Mouse (Mus musculus) CH12.LX (cell line): ENCODE results near the gene Slc2a3. TPM values are rescaled to one million over a fixed set of nuclear protein-coding genes. Genes with fewer than 3 reads are reported as not detected.

ENCODE experiments used
- DNase-seq: peaks from one replicate; pipeline ENCODE4 v3.0.0-alpha.2; 2013; ENCODE audit errors: extremely low read depth
- H3K27ac ChIP-seq: 2 replicates; pipeline ENCODE4 v1.5.1; 2012; ENCODE audit warnings: low read depth, mild to moderate bottlenecking, control low read depth, moderate library complexity; ENCODE audit not compliant: insufficient read depth
- H3K27me3 ChIP-seq: replicated peaks from 2 replicates; pipeline ENCODE3; 2012; ENCODE audit warnings: inconsistent platforms
- H3K36me3 ChIP-seq, 2 experiments: replicated peaks in 1 of 2; 2 replicates each; pipeline versions ENCODE3 to v1.6.1; 2012; ENCODE audit warnings: inconsistent platforms in 1 of 2, low read length in 1 of 2, mild to moderate bottlenecking in 1 of 2, mixed read lengths in 1 of 2, moderate library complexity in 1 of 2; ENCODE audit not compliant: control insufficient read depth in 1 of 2, insufficient read depth in 1 of 2
- H3K4me1 ChIP-seq, 2 experiments: 2 replicates each; pipeline ENCODE4 v1.6.1; 2012; ENCODE audit warnings: inconsistent platforms in 1 of 2, moderate library complexity in 1 of 2; ENCODE audit not compliant: insufficient read depth in 2 of 2, control insufficient read depth in 1 of 2
- H3K4me2 ChIP-seq: 2 replicates; pipeline ENCODE4 v1.6.1; 2012; ENCODE audit warnings: low read depth, mild to moderate bottlenecking, control low read depth; ENCODE audit not compliant: poor library complexity, insufficient read depth, severe bottlenecking
- H3K4me3 ChIP-seq, 3 experiments: fragments of 150-350 bp in 1 of 3; sonication (generic) in 1 of 3; replicated peaks in 1 of 3; 2 replicates each; pipeline versions ENCODE3 to v1.5.1; 2011 to 2012; ENCODE audit warnings: low read depth in 2 of 3, low read length in 2 of 3, mild to moderate bottlenecking in 2 of 3, moderate library complexity in 2 of 3, control low read depth in 1 of 3, improper control_type of control experiment in 1 of 3, inconsistent platforms in 1 of 3, mixed read lengths in 1 of 3; ENCODE audit not compliant: poor library complexity in 1 of 3
- H3K79me2 ChIP-seq: replicated peaks from 2 replicates; pipeline ENCODE4 v1.6.1; 2012; ENCODE audit warnings: mild to moderate bottlenecking, moderate library complexity; ENCODE audit not compliant: control insufficient read depth, poor library complexity, insufficient read depth, severe bottlenecking; ENCODE audit errors: extremely low read depth
- H3K9ac ChIP-seq: 2 replicates; pipeline ENCODE4 v1.6.1; 2012; ENCODE audit warnings: low read depth, mild to moderate bottlenecking, control low read depth, moderate library complexity; ENCODE audit not compliant: insufficient read depth
- H3K9me3 ChIP-seq: replicated peaks from 2 replicates; pipeline ENCODE3; 2012; ENCODE audit warnings: low read length, inconsistent platforms, mixed read lengths
- BHLHE40 ChIP-seq: IDR thresholded peaks from 2 replicates; pipeline ENCODE4 v1.6.1; 2011; ENCODE audit warnings: mild to moderate bottlenecking, low read depth, low read length, improper control_type of control experiment
- CHD1 ChIP-seq: IDR thresholded peaks from 2 replicates; pipeline ENCODE4 v1.6.1; 2012; ENCODE audit warnings: low read depth, low read length, improper control_type of control experiment, inconsistent platforms
- CHD2 ChIP-seq: IDR thresholded peaks from 2 replicates; pipeline ENCODE4 v1.6.1; 2011; ENCODE audit warnings: low read length, improper control_type of control experiment
- CTCF ChIP-seq, 2 experiments: IDR thresholded peaks in 1 of 2; conservative IDR thresholded peaks in 1 of 2; 2 replicates each; pipeline ENCODE4 v1.5.1; 2011 to 2012; ENCODE audit warnings: low read depth in 2 of 2, low read length in 2 of 2, improper control_type of control experiment in 1 of 2, inconsistent platforms in 1 of 2, mild to moderate bottlenecking in 1 of 2, moderate library complexity in 1 of 2
- ELF1 ChIP-seq: IDR thresholded peaks from 2 replicates; pipeline ENCODE4 v1.6.1; 2014; ENCODE audit warnings: low read depth, mild to moderate bottlenecking, inconsistent platforms, low read length, improper control_type of control experiment
- EP300 ChIP-seq: IDR thresholded peaks from 2 replicates; pipeline ENCODE4 v1.6.1; 2011; ENCODE audit warnings: low read length, improper control_type of control experiment
- ETS1 ChIP-seq: conservative IDR thresholded peaks from 2 replicates; pipeline ENCODE4 v1.6.1; 2012; ENCODE audit warnings: low read depth, mild to moderate bottlenecking, inconsistent platforms, low read length, improper control_type of control experiment, moderate library complexity
- GABPA ChIP-seq: IDR thresholded peaks from 2 replicates; pipeline ENCODE4 v1.6.1; 2012; ENCODE audit warnings: low read depth, low read length, improper control_type of control experiment, inconsistent platforms; ENCODE audit not compliant: insufficient replicate concordance
- HCFC1 ChIP-seq: IDR thresholded peaks from 2 replicates; pipeline ENCODE4 v1.6.1; 2012; ENCODE audit warnings: low read depth, mild to moderate bottlenecking, inconsistent platforms, low read length, improper control_type of control experiment
- KAT2A ChIP-seq: IDR thresholded peaks from 2 replicates; pipeline ENCODE4 v1.6.1; 2012; ENCODE audit warnings: low read length, improper control_type of control experiment, inconsistent platforms; ENCODE audit not compliant: insufficient replicate concordance
- MAZ ChIP-seq: IDR thresholded peaks from 2 replicates; pipeline ENCODE4 v1.6.1; 2012; ENCODE audit warnings: low read depth, mild to moderate bottlenecking, inconsistent platforms, low read length, improper control_type of control experiment, moderate library complexity
- MEF2A ChIP-seq: IDR thresholded peaks from 2 replicates; pipeline ENCODE4 v1.6.1; 2014; ENCODE audit warnings: low read depth, mild to moderate bottlenecking, inconsistent platforms, low read length, improper control_type of control experiment, borderline replicate concordance
- MYC ChIP-seq: IDR thresholded peaks from 2 replicates; pipeline ENCODE4 v1.6.1; 2011; ENCODE audit warnings: low read depth, mild to moderate bottlenecking, improper control_type of control experiment, low read length
- POLR2A ChIP-seq: IDR thresholded peaks from 2 replicates; pipeline ENCODE4 v1.6.1; 2011; ENCODE audit warnings: low read depth, mild to moderate bottlenecking, improper control_type of control experiment, low read length
- RAD21 ChIP-seq: IDR thresholded peaks from 2 replicates; pipeline ENCODE4 v1.6.1; 2011; ENCODE audit warnings: low read depth, mild to moderate bottlenecking, low read length, improper control_type of control experiment, moderate library complexity
- RCOR1 ChIP-seq: conservative IDR thresholded peaks from 2 replicates; pipeline ENCODE4 v1.6.1; 2012; ENCODE audit warnings: low read depth, mild to moderate bottlenecking, inconsistent platforms, low read length, improper control_type of control experiment
- SIN3A ChIP-seq: IDR thresholded peaks from 2 replicates; pipeline ENCODE4 v1.6.1; 2012; ENCODE audit warnings: low read length, improper control_type of control experiment, inconsistent platforms
- SMC3 ChIP-seq: IDR thresholded peaks from 2 replicates; pipeline ENCODE4 v1.6.1; 2011; ENCODE audit warnings: low read depth, low read length, improper control_type of control experiment
- TCF12 ChIP-seq: IDR thresholded peaks from 2 replicates; pipeline ENCODE4 v1.6.1; 2014; ENCODE audit warnings: low read depth, mild to moderate bottlenecking, inconsistent platforms, low read length, improper control_type of control experiment
- UBTF ChIP-seq: IDR thresholded peaks from 2 replicates; pipeline ENCODE4 v1.6.1; 2012; ENCODE audit warnings: low read depth, mild to moderate bottlenecking, inconsistent platforms, low read length, improper control_type of control experiment, moderate library complexity
- ZKSCAN1 ChIP-seq: IDR thresholded peaks from 2 replicates; pipeline ENCODE4 v1.6.1; 2012; ENCODE audit warnings: low read depth, inconsistent platforms, low read length, improper control_type of control experiment, borderline replicate concordance
- ZMIZ1 ChIP-seq: IDR thresholded peaks from 2 replicates; pipeline ENCODE4 v1.6.1; 2012; ENCODE audit warnings: low read depth, mild to moderate bottlenecking, inconsistent platforms, low read length, improper control_type of control experiment
- ZNF384 ChIP-seq: IDR thresholded peaks from 2 replicates; pipeline ENCODE4 v1.6.1; 2012; ENCODE audit warnings: low read depth, low read length, improper control_type of control experiment, inconsistent platforms
- dilution Hi-C: fragments of 300-500 bp; cut with MboI; formaldehyde crosslinking; loops from 2 replicates; pipeline ENCODE4 v1.14.3; 2020; ENCODE audit warnings: low sequenced_read_pairs; ENCODE audit not compliant: extremely low pct_unique_long_range_greater_than_20kb, extremely low pct_ligation_motif_present
- in situ Hi-C: fragments of 300-500 bp; cut with MboI; formaldehyde crosslinking; loops from 3 replicates; pipeline ENCODE4 v1.14.3; 2019; ENCODE audit warnings: low sequenced_read_pairs, low pct_ligation_motif_present, low pct_unique_long_range_greater_than_20kb, mixed read lengths
- polyA plus RNA-seq: library from polyadenylated mRNA; unstranded; fragments of >175 nt; gene quantifications from 2 replicates; pipeline ENCODE4 v1.2.1, GENCODE M21; 2012; ENCODE audit warnings: low read depth; ENCODE audit not compliant: insufficient read length
- total RNA-seq, 2 experiments: library from RNA; depleted of rRNA; stranded (reverse); fragments of 300-350 nt in 1 of 2; fragments of >200 nt in 1 of 2; gene quantifications; 2 replicates each; pipeline ENCODE4 v1.2.3; 2012 to 2014

Slc2a3 gene
- total and polyA plus RNA-seq, 3 experiments, result 28.8 to 38.3 (median 29.7) TPM

GRCm38 (mm10) chr6:122820799-122821650 is 19.6 kb upstream of the Slc2a3 start:
- Histone ChIP-seq H3K4me2 (peak overlapping the region; percentile 72), H3K9me3 (no peaks in the 10 kb centered on the region), H3K9ac (peak overlapping the region; percentile 97; the same call in 1 of the 2 replicates), H3K27me3 (no peaks in the 10 kb centered on the region), H3K79me2 (peaks cover 4% of the 10 kb centered on the region; the same call in 1 of the 2 replicates), H3K4me3 (peak overlapping the region; percentile 80 to 95 (median 91)), H3K36me3 (peaks cover 0 to 22% of the 10 kb centered on the region in 2 experiments), H3K27ac (no peak overlapping the region), H3K4me1 (peaks cover 25 to 61% of the 10 kb centered on the region in 2 experiments)
- TF ChIP-seq CHD1 (peak; percentile 10; the same call in 1 of the 2 replicates), GABPA (no peak), POLR2A (peak; percentile 7; the same call in 1 of the 2 replicates), ETS1 (peak; percentile 63; the same call in 1 of the 2 replicates), UBTF (peak; percentile 52; the same call in 1 of the 2 replicates), MAZ (0 out of 2 replicates have a peak, but pooled peaks have one; percentile 21), ZNF384 (no peak), TCF12 (peak; percentile 92), EP300 (peak; percentile 47; the same call in 1 of the 2 replicates)
- dilution Hi-C loops, result no loop called here
- peak; percentile 72 for DNase-seq
- in situ Hi-C loops, result no loop called here

GRCm38 (mm10) chr6:122820071-122820798 is 18.8 kb upstream of the Slc2a3 start:
- peak overlapping the region; percentile 80 to 95 (median 91) for H3K4me3 ChIP-seq
- H3K4me2 ChIP-seq, result peak overlapping the region; percentile 72
- dilution Hi-C loops (no loop called here), in situ Hi-C loops (no loop called here)
- peaks cover 0 to 26% of the 10 kb centered on the region in 2 experiments for H3K36me3 ChIP-seq
- peak; percentile 60 for DNase-seq
- H3K27ac ChIP-seq, result peak overlapping the region; percentile 12; the same call in 1 of the 2 replicates
- H3K79me2 ChIP-seq, result peaks cover 4% of the 10 kb centered on the region; the same call in 1 of the 2 replicates
- peaks cover 18 to 53% of the 10 kb centered on the region in 2 experiments for H3K4me1 ChIP-seq
- no peaks in the 10 kb centered on the region for H3K27me3 ChIP-seq
- TF ChIP-seq HCFC1, result no peak
- TF ChIP-seq ZMIZ1, result no peak
- no peak for TF ChIP-seq ZKSCAN1
- TF ChIP-seq UBTF, result no peak; the same call in 1 of the 2 replicates
- TF ChIP-seq SIN3A, result no peak; the same call in none of the 2 replicates
- TF ChIP-seq POLR2A, result peak; percentile 40
- TF ChIP-seq EP300, result no peak
- 0 out of 2 replicates have a peak, but pooled peaks have one; percentile 23 for TF ChIP-seq MYC
- TF ChIP-seq RCOR1, result no peak
- TF ChIP-seq TCF12, result no peak
- no peak; the same call in 1 of the 2 replicates for TF ChIP-seq ELF1
- TF ChIP-seq KAT2A, result 0 out of 2 replicates have a peak, but pooled peaks have one; percentile 15
- no peak for TF ChIP-seq SMC3
- no peak for TF ChIP-seq RAD21
- no peak for TF ChIP-seq BHLHE40
- TF ChIP-seq CTCF (conservative IDR thresholded peaks at IDR 0.05 in 1 of 2, IDR thresholded peaks at IDR 0.05 in 1 of 2; ENCODE audit: low read depth in 2 of 2, low read length in 2 of 2), result no peak
- no peak for TF ChIP-seq ZNF384
- no peak for TF ChIP-seq ETS1
- TF ChIP-seq MEF2A, result peak; percentile 20; the same call in 1 of the 2 replicates
- TF ChIP-seq CHD2, result peak; percentile 55; the same call in 1 of the 2 replicates
- 0 out of 2 replicates have a peak, but pooled peaks have one; percentile 27 for TF ChIP-seq MAZ
- TF ChIP-seq, all 38 proteins: peak for 6
- peak overlapping the region; percentile 97 for H3K9ac ChIP-seq
- no peaks in the 10 kb centered on the region for H3K9me3 ChIP-seq
